Mouse (Mus musculus) G1E (cell line): ENCODE measurements at regions not wholly inside any gene's neighbourhood (a gene's known extent, or its start where the extent isn't known, plus 50 kb on each side); places are given as distances from the start of the nearest gene placed in this dataset.

Source experiments
- ATAC-seq: 2 replicates; pipeline ENCODE4 v1.8.0; 2016; ENCODE audit warnings: mild to moderate bottlenecking; ENCODE audit not compliant: insufficient number of reproducible peaks, poor library complexity, low FRiP score, severe bottlenecking; ENCODE audit errors: extremely low read depth
- DNase-seq: peaks from one replicate; pipeline ENCODE4 v3.0.0; 2012; ENCODE audit warnings: low spot score
- H3K27me3 ChIP-seq: 2 replicates; pipeline ENCODE4 v1.6.1; 2012; ENCODE audit warnings: mild to moderate bottlenecking, low read length, inconsistent platforms; ENCODE audit not compliant: insufficient read depth
- H3K36me3 ChIP-seq: replicated peaks from 2 replicates; pipeline ENCODE3; 2012; ENCODE audit warnings: mild to moderate bottlenecking, inconsistent platforms
- H3K4me1 ChIP-seq: 2 replicates; pipeline ENCODE4 v1.6.1; 2012; ENCODE audit warnings: low read depth, low read length, inconsistent platforms, mixed read lengths; ENCODE audit not compliant: insufficient read depth
- H3K4me3 ChIP-seq: 2 replicates; pipeline ENCODE4 v1.5.1; 2012; ENCODE audit warnings: low read depth, mild to moderate bottlenecking, inconsistent platforms, low read length, moderate library complexity, mixed read lengths
- H3K9me3 ChIP-seq: replicated peaks from 2 replicates; pipeline ENCODE4 v1.6.1; 2012; ENCODE audit warnings: inconsistent platforms
- CTCF ChIP-seq: IDR thresholded peaks from 2 replicates; pipeline ENCODE4 v1.5.1; 2012; ENCODE audit warnings: low read depth, low read length, inconsistent platforms, mixed read lengths
- GATA1 ChIP-seq: IDR thresholded peaks from 2 replicates; pipeline ENCODE4 v1.6.1; 2012; ENCODE audit warnings: borderline replicate concordance, low read length, inconsistent platforms, mixed read lengths
- GATA2 ChIP-seq: IDR thresholded peaks from 2 replicates; pipeline ENCODE4 v1.6.1; 2012; ENCODE audit warnings: low read depth, low read length, inconsistent platforms, borderline replicate concordance
- POLR2AphosphoS5 ChIP-seq: IDR thresholded peaks from 2 replicates; pipeline ENCODE4 v1.6.1; 2012; ENCODE audit warnings: low read depth, low read length, inconsistent platforms; ENCODE audit not compliant: insufficient replicate concordance
- TAL1 ChIP-seq: conservative IDR thresholded peaks from 2 replicates; pipeline ENCODE4 v1.6.1; 2012; ENCODE audit warnings: low read depth, low read length, inconsistent platforms, mixed read lengths

- no peaks in the 10 kb centered on the region for H3K4me1 ChIP-seq
These were observed 275.8 kb downstream of the Gm19410 start for GRCm38 (mm10) chr8:36041222-36041864.

GRCm38 (mm10) chr8:36042594-36042993 is 277.0 kb downstream of the Gm19410 start:
- ATAC-seq (no peak), DNase-seq (no peak)
- H3K4me3 ChIP-seq, result no peak overlapping the region
- H3K4me1 ChIP-seq, result no peaks in the 10 kb centered on the region
- TF ChIP-seq POLR2AphosphoS5, result no peak
- TF ChIP-seq TAL1, result no peak
- no peak for TF ChIP-seq CTCF
- TF ChIP-seq GATA2, result no peak
- TF ChIP-seq GATA1, result no peak
- H3K9me3 ChIP-seq, result no peaks in the 10 kb centered on the region
- H3K36me3 ChIP-seq, result no peaks in the 10 kb centered on the region
- no peaks in the 10 kb centered on the region for H3K27me3 ChIP-seq

More at GRCm38 (mm10) chr8:36041222-36041864, 275.8 kb downstream of the Gm19410 start:
- DNase-seq (no peak), ATAC-seq (no peak)
- Histone ChIP-seq H3K4me3 (no peak overlapping the region), H3K27me3 (no peaks in the 10 kb centered on the region), H3K9me3 (no peaks in the 10 kb centered on the region), H3K36me3 (no peaks in the 10 kb centered on the region)
- TF ChIP-seq GATA1 (no peak), CTCF (no peak), POLR2AphosphoS5 (no peak), GATA2 (no peak), TAL1 (no peak)
